Mouse (Mus musculus): ENCODE results near the gene Syce3.
"Not testable (repeated sequence)": the region's sequence is repeated elsewhere in the genome, so short reads cannot be mapped to it uniquely, and the experiment has no call there.

The Syce3 gene

GRCm38 (mm10) chr15:89410118-89410517 is at the start of gene Syce3:
TSS of gene Syce3 (minus strand) at chr15:89410503.
- no peak for DNase-seq

GRCm38 (mm10) chr15:89459821-89460220 is 49.5 kb upstream of the Syce3 start:
- no peak for DNase-seq

- no peak for DNase-seq
Observed at GRCm38 (mm10) chr15:89458942-89459341, 48.6 kb upstream of the Syce3 start.

GRCm38 (mm10) chr15:89455642-89456041 is 45.3 kb upstream of the Syce3 start:
- no peak for DNase-seq

GRCm38 (mm10) chr15:89454857-89455256 is 44.6 kb upstream of the Syce3 start:
- DNase-seq = no peak

GRCm38 (mm10) chr15:89453865-89454478 is 43.7 kb upstream of the Syce3 start, which contains the start of gene Mapk8ip2:
TSS of gene Mapk8ip2 (plus strand) at chr15:89453913.
- DNase-seq = no peak

GRCm38 (mm10) chr15:89452906-89453864 is 42.9 kb upstream of the Syce3 start:
- peak; percentile 77 for DNase-seq

GRCm38 (mm10) chr15:89442486-89443070 is 32.3 kb upstream of the Syce3 start:
- no peak for DNase-seq

GRCm38 (mm10) chr15:89435878-89436277 is 25.6 kb upstream of the Syce3 start:
- no peak for DNase-seq

- no peak for DNase-seq
Observed at GRCm38 (mm10) chr15:89434136-89434535, 23.8 kb upstream of the Syce3 start.

GRCm38 (mm10) chr15:89432946-89433345 is 22.6 kb upstream of the Syce3 start:
- DNase-seq = no peak

- no peak for DNase-seq
Observed at GRCm38 (mm10) chr15:89431806-89432205, 21.5 kb upstream of the Syce3 start.

- no peak for DNase-seq
Observed at GRCm38 (mm10) chr15:89431271-89431670, 21.0 kb upstream of the Syce3 start.

- not testable (repeated sequence) for DNase-seq
Observed at GRCm38 (mm10) chr15:89430771-89431170, 20.5 kb upstream of the Syce3 start.

- no peak for DNase-seq
Observed at GRCm38 (mm10) chr15:89430341-89430740, 20.0 kb upstream of the Syce3 start.

- DNase-seq = peak; percentile 89
Observed at GRCm38 (mm10) chr15:89429352-89430221, 19.3 kb upstream of the Syce3 start, which contains the start of the genes C730034F03Rik, Gm44502 and Chkb. TSS of gene C730034F03Rik (plus strand) at chr15:89429589. TSS of gene Gm44502 (minus strand) at chr15:89429696. TSS of gene Chkb (minus strand) at chr15:89429908.

- DNase-seq = no peak
Observed at GRCm38 (mm10) chr15:89428821-89429351, 18.6 kb upstream of the Syce3 start.

GRCm38 (mm10) chr15:89428136-89428790 is 18.0 kb upstream of the Syce3 start:
- no peak for DNase-seq

GRCm38 (mm10) chr15:89426716-89427115 is 16.4 kb upstream of the Syce3 start:
- no peak for DNase-seq

- DNase-seq = no peak
Observed at GRCm38 (mm10) chr15:89425711-89426121, 15.4 kb upstream of the Syce3 start, which contains the start of gene Cpt1b. TSS of gene Cpt1b (minus strand) at chr15:89425863.

- no peak for DNase-seq
Observed at GRCm38 (mm10) chr15:89424621-89425020, 14.3 kb upstream of the Syce3 start.
